Mouse (Mus musculus): Measurements from ENCODE around the gene Kif5a.
"Not testable (repeated sequence)": the region's sequence is repeated elsewhere in the genome, so short reads cannot be mapped to it uniquely, and the experiment has no call there.

The Kif5a gene

GRCm38 (mm10) chr10:127262548-127263398 lies at the start of gene Kif5a:
Gene Kif5a (minus strand): TSS chr10:127263348.
- no peak for DNase-seq

- DNase-seq: no peak
Measured at GRCm38 (mm10) chr10:127312858-127313257, 49.7 kb upstream of the Kif5a start.

GRCm38 (mm10) chr10:127312356-127312676 lies 49.2 kb upstream of the Kif5a start:
- DNase-seq: peak; percentile 91

- peak; percentile 95 for DNase-seq
Measured at GRCm38 (mm10) chr10:127311476-127312355, 48.6 kb upstream of the Kif5a start, which contains the start of gene Mars. Gene Mars (minus strand): TSS chr10:127311786.

- no peak for DNase-seq
Measured at GRCm38 (mm10) chr10:127310523-127311475, 47.7 kb upstream of the Kif5a start.

DNA sequence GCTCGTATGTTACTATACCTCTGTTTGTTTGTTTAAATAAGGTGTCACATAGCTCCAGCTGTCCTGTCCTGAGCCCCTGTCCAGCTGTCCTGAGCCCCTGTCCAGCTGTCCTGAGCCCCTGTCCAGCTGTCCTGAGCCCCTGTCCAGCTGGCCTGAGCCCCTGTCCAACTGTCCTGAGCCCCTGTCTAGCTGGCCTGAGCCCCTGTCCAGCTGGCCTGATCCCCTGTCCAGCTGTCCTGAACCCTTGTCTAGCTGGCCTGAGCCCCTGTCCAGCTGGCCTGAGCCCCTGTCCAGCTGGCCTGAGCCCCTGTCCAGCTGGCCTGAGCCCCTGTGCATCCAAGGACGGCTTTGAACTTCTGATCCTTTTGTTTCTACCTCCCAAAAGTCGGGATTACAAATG lies 46.0 kb upstream of the Kif5a start:
- DNase-seq: not testable (repeated sequence)

DNA sequence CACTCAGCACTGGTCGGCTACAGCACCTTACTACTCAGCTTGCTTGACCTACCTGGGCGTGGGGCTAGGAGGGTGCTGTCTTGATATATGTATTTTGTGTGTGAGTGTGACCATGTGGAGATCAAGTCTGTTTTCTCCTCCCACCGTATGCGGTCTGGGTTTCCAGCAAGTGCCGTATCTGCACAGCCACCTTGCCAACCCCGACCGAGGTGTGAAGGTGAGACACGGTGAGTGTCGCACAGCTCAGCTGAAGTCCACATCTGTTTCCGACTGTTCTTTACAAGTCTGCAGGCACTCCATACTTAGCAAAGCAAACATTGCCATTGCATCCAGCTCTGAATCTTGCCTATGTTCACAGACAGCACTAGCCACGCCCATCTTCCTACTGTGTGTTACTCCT lies 40.0 kb upstream of the Kif5a start:
- DNase-seq: no peak

DNA sequence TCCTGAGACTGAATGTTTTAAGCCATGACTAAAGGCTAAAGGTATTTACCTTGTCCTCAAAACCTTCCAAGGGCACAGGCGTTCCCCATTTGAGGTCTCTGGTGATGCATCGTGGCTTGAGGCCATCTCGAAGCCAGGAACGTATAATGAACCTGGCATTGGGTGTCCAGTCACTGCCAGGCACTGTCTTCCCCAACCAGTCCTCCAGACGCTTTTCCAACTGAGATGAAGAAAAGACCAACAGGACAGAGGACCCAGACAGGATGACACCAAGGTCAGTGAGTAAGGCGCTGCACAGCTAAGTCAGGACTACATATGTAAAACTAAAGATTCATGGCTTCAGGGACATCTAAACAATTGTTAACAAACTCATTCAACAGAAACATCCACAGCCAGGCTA lies 37.2 kb upstream of the Kif5a start:
- DNase-seq: no peak

DNA sequence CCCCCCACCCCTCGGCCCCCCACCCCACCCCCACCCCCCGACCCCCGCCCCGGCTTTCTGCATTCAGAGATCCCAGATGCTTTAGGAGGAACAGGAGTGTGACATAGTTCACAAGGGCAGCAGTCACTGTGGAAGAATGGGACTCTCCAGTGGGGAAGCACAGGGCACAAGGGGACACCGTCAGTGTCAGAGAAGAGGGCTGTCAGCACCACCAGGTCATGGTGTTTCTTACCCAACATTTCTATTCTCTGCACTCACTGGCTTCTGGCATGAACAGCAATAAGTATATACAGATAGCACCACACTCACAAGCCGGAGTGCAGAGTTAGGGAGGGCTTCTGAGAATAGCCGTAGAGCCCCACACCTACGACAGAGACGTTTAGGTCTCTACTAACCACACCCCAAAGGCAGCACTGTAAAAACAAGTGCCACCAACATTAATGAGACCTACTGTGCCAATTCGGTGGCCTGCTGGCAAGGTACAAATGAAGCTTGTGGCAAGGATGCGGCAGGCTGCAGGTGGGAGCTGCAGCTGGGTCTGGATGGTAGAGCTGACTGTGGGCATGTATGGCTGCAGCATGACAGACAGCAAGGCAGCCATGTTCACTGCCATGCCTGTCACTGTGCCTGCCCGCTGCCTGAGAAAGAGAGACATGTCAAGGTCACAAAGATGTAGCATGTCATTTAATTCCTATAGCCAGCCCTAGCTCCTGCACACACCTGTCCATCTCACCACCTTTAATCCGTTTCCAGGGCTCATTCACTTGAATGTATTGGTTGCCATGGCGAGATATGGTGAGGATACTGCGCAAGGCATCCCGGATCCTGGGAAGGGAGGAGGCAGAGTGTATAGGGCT lies 34.1 kb upstream of the Kif5a start:
- no peak for DNase-seq

- DNase-seq: no peak
Measured at GRCm38 (mm10) chr10:127295986-127296794, 33.0 kb upstream of the Kif5a start.

DNA sequence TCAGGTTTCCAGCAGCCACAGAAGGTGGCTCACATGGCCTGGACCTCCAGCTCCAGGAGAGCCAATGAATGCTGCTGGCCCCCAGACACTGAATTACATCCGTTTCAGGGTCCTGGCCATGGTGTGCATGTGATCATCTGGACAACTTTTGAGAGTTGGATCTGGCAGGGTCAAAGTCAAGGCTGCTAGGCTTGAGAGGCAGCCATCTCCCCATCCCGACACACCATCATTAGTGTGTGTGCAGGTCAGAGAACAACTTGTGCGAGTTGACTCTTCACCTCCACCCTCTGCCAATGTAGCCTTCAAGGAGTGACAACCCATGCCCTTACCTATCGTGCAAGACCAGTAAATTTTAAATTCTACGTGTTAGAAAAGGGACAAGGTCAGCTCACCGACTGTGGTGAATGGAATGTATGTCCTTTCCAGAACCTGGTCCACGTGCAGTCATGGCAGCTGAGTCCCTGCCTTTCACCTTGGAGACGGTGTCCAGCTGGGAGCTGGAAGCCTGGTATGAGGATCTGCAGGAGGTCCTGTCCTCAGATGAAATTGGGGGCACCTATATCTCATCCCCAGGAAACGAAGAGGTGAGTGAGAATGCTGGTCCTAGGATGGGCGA lies 31.9 kb upstream of the Kif5a start:
- no peak for DNase-seq

DNA sequence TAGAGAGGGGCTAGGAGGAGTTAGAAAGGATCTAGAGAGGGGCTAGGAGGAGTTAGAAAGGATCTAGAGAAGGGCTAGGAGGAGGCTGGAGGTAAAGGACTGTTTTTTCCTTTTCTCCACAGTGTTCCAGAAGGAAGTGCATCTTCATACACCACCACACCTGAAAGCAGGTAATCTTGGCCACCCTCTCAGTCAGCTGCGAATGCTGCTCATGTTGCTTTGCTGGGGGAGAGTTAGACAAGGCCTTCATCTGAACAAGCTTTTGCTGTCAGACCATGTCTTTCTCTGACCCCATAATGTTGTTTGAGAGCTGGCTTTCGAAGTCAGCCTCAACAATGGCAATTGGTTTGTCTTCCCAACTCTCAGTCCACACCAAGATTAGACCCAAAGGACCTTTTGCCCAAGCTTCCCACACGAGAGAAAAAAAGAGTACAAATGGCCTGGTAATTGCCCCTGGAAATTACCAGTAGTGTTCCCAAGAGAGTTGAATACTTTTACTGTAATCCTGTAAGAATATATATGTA lies 30.5 kb upstream of the Kif5a start:
- DNase-seq: no peak

DNA sequence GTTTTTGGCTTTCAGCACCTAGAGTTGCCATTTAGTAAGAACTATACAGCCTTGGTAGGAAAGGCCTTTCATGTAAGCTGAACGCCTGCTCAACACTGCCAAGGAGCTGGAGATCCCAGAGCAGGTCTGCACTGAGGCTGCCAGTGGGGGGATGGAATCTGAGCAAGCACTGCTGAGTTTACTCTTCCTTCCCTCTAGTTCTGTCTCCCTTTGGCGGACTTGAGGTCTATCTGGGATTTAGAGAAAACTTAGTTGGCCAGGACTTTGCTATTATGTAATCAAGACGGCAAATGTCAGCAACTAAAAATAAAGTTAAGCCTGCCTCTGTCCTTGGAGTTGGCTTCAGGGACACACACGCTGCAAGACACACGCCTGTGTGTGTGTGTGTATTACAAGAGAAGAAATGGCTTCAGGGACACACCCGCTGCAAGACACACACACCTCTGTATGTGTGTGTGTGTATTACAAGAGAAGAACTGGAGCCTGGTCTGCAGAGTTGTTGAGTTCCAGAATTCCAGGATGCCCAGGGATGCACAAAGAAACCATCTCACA lies 29.9 kb upstream of the Kif5a start:
- DNase-seq: peak; percentile 43

GRCm38 (mm10) chr10:127291881-127292638 lies 28.9 kb upstream of the Kif5a start:
- DNase-seq: no peak

DNA sequence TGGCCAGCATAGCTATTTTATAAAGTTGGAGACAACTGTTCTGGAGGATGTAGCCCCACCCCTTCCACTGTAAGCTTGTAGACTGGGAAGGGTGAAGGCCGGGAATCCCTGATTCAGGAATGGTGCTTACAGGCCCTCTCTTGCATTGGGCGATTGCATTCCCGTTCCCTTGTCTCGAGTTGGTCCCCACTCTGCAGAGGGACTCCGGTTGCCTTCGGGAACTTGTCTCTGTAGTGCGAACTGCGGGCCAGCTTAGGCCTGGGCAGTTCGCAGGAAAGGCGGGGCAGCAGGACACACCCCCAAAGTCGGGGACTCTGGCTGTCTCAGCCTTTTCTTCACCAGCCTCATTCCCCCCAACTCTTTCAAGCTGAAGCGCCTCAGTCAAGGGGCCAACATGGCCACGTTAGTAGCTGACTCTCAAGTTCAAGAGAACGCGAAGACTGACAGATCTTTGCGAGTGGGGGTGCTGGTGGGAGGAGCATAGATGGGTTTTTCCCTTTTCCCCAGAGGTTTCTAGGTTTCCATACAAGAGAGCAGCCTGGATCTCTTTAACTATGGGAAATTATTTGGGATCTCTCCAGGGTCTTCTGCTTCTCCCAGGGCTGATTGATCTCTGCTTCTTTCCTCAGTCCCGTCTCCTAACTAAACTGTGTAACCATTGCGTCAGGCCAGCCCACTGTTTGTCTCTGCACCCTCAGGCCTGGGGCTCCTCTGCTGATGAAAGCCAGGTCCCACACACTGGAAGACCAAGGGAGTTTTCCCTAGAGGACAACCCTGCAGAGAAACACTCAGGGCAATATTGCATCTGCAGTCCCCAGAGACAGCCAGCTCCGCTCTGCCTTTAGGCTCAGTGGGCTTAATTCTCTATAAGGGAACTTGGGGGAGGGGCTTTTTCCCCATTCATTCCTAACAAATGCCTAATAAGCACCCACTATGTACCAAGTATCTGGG lies 28.1 kb upstream of the Kif5a start:
- peak; percentile 62 for DNase-seq

DNA sequence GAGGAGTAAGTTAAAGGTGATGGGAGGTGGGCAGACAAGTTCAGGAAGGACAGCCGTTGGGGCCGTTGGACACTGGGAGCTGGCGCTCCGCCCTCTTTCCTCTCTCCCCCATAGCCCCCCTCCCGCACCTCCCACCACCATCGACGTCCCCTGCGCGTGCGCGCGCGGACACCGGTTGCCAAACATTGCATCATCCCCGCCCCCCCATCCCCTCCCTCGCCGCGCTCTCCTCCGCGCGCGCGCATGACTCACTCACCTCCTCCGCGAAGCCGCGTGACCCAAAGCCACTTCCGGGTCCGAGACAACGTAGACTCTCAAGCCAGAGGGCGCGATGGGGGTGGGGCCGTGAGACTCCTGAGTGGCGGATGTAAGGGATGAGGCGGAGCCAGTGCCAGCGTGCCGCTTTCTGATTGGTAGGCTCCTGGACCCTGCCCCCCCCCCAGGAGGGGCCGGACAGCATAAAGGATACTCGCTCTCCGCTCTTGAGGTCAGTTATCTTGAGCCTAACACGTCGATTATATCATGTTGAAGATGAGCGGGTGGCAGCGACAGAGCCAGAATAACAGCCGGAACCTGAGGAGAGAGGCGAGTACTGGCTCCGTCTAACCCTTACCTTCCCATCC lies 27.3 kb upstream of the Kif5a start:
- DNase-seq: peak; percentile 100

DNA sequence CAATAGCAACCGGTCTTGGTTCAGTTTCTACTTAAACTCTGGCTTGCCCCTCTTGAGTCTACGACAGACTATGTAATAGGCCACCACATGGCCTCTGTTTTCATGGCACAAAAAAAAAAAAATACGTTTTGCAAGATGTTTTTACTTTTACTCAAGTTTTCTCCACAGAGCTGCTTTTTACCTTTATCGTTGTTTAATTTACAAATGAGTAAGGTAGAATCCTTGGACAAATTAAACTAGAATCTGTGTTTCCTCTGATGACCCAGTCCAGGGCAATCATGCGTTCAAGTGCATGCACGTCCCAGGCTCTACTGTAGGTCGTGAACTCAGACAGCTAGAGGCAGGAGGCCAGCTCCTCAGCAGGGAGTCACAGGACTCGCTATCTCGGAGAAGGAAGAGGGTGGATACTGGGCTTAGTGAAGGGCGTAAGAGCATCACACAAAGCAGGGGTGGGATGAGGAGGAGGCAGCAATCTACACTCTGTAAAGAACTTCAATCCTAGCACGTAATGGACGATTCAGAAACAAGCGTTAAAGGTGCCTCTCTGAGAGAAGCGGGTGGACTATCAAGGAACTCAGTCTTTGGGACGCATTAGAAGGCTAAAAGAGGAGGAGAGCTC lies 26.5 kb upstream of the Kif5a start:
- peak; percentile 56 for DNase-seq

Measured in lung, postnatal 14 days (tissue).